Mouse (Mus musculus): ENCODE data around the gene Dnal1.

Gene Dnal1

GRCm38 (mm10) chr12:84128576-84128975, 14.4 kb downstream of the Dnal1 start:
- no peak for DNase-seq

- no peak for DNase-seq
Measured at GRCm38 (mm10) chr12:84129931-84130330, 15.8 kb downstream of the Dnal1 start.

- peak; percentile 59 to 66 for DNase-seq
Measured at GRCm38 (mm10) chr12:84132265-84132664, 18.1 kb downstream of the Dnal1 start.

GRCm38 (mm10) chr12:84137131-84137530, 23.0 kb downstream of the Dnal1 start:
- DNase-seq = no peak

- no peak for DNase-seq
Measured at GRCm38 (mm10) chr12:84140135-84140534, 26.0 kb downstream of the Dnal1 start.

GRCm38 (mm10) chr12:84141271-84141670, 27.1 kb downstream of the Dnal1 start:
- no peak for DNase-seq

GRCm38 (mm10) chr12:84142281-84143050, 28.3 kb downstream of the Dnal1 start:
- DNase-seq = no peak

GRCm38 (mm10) chr12:84147954-84148621, 33.9 kb downstream of the Dnal1 start, which contains the start of gene Pnma1:
Gene Pnma1 (minus strand): TSS chr12:84148489.
- DNase-seq = peak; percentile 81 to 86

- DNase-seq = no peak
Measured at GRCm38 (mm10) chr12:84148622-84149012, 34.5 kb downstream of the Dnal1 start.

- DNase-seq = no peak
Measured at GRCm38 (mm10) chr12:84149971-84150370, 35.8 kb downstream of the Dnal1 start.

GRCm38 (mm10) chr12:84150976-84151375, 36.8 kb downstream of the Dnal1 start:
- no peak for DNase-seq

- no peak for DNase-seq
Measured at GRCm38 (mm10) chr12:84151911-84152310, 37.7 kb downstream of the Dnal1 start.

- no peak for DNase-seq
Measured at GRCm38 (mm10) chr12:84152352-84153190, 38.4 kb downstream of the Dnal1 start.

- no peak for DNase-seq
Measured at GRCm38 (mm10) chr12:84153414-84153813, 39.2 kb downstream of the Dnal1 start.

- DNase-seq = no peak
Measured at GRCm38 (mm10) chr12:84154786-84155522, 40.8 kb downstream of the Dnal1 start.

- no peak for DNase-seq
Measured at GRCm38 (mm10) chr12:84155523-84155871, 41.3 kb downstream of the Dnal1 start.

GRCm38 (mm10) chr12:84156210-84156609, 42.0 kb downstream of the Dnal1 start:
- DNase-seq = no peak

- no peak for DNase-seq
Measured at GRCm38 (mm10) chr12:84158156-84158555, 44.0 kb downstream of the Dnal1 start.

GRCm38 (mm10) chr12:84160491-84160890, 46.3 kb downstream of the Dnal1 start:
- no peak for DNase-seq

- no peak for DNase-seq
Measured at GRCm38 (mm10) chr12:84161116-84161515, 47.0 kb downstream of the Dnal1 start.

- peak in 1 of 2 experiments; percentile 57 for DNase-seq
Measured at GRCm38 (mm10) chr12:84161616-84162433, 47.7 kb downstream of the Dnal1 start.

GRCm38 (mm10) chr12:84163133-84163532, 49.0 kb downstream of the Dnal1 start:
- DNase-seq = peak; percentile 58 to 65

Measured in kidney, postnatal 4 days (tissue).